Mouse (Mus musculus) stomach, postnatal 0 days (tissue): ENCODE measurements around the gene Cxadr. TPM values are rescaled to one million over a fixed set of nuclear protein-coding genes. Genes with fewer than 3 reads are reported as not detected.

Experiments used
- ATAC-seq: fragments of 200-750 bp; cut with Nextera tagmentation; 2 replicates; pipeline ENCODE4 v1.8.0; 2017; ENCODE audit not compliant: low FRiP score, low TSS enrichment
- DNase-seq: peaks from one replicate; pipeline ENCODE4 v3.0.0-alpha.2; 2016; ENCODE audit warnings: low spot score
- H3K27ac ChIP-seq: fragments of 300-500 bp; sonication (generic); replicated peaks from 2 replicates; pipeline ENCODE4 v1.5.1; 2014; ENCODE audit warnings: mild to moderate bottlenecking, control low read depth
- H3K27me3 ChIP-seq: fragments of 300-500 bp; sonication (generic); 2 replicates; pipeline ENCODE4 v1.6.1; 2014; ENCODE audit warnings: low read length; ENCODE audit not compliant: control insufficient read depth, insufficient read depth
- H3K36me3 ChIP-seq: fragments of 300-500 bp; sonication (generic); 2 replicates; pipeline ENCODE4 v1.6.1; 2014; ENCODE audit warnings: low read length, mixed read lengths; ENCODE audit not compliant: control insufficient read depth, insufficient read depth
- H3K4me1 ChIP-seq: fragments of 300-500 bp; sonication (generic); replicated peaks from 2 replicates; pipeline ENCODE4 v1.6.1; 2014; ENCODE audit warnings: antibody characterized with exemption; ENCODE audit not compliant: control insufficient read depth, insufficient read depth
- H3K4me2 ChIP-seq: fragments of 300-500 bp; sonication (generic); replicated peaks from 2 replicates; pipeline ENCODE4 v1.6.1; 2014; ENCODE audit warnings: low read depth, mild to moderate bottlenecking, control low read depth, moderate library complexity
- H3K4me3 ChIP-seq: fragments of 300-500 bp; sonication (generic); 2 replicates; pipeline ENCODE4 v1.5.1; 2014; ENCODE audit warnings: low read depth, low read length, control low read depth
- H3K9ac ChIP-seq: fragments of 300-500 bp; sonication (generic); 2 replicates; pipeline ENCODE4 v1.6.1; 2014; ENCODE audit warnings: mild to moderate bottlenecking, low read length, control low read depth, mixed read lengths
- H3K9me3 ChIP-seq: fragments of 300-500 bp; sonication (generic); 2 replicates; pipeline ENCODE4 v1.6.1; 2016; ENCODE audit warnings: low read length; ENCODE audit not compliant: control insufficient read depth
- CTCF ChIP-seq: IDR thresholded peaks from 2 replicates; pipeline ENCODE4 v1.5.1; 2016; ENCODE audit warnings: antibody characterized with exemption, low read depth, mild to moderate bottlenecking, moderate library complexity
- EP300 ChIP-seq: optimal IDR thresholded peaks from 2 replicates; pipeline ENCODE3; 2016; ENCODE audit warnings: antibody characterized with exemption
- WGBS: fragments of 180-500 bp; shearing (Covaris S2); extraction: QIAGEN DNeasy Blood & Tissue Kit; methylation state at CpG from one replicate; pipeline ENCODE4 v1.1.7; 2014; 5-methylcytosine and 5-hydroxymethylcytosine counted together
- polyA plus RNA-seq: library from polyadenylated mRNA; unstranded; fragments of >200 nt; fragmentation: Nextera tagmentation; extraction: Ambion mirVana; gene quantifications from 2 replicates; pipeline ENCODE4 v1.2.1, GENCODE M21; 2015

Cxadr gene
- 56.4 and 62.1 TPM in 2 replicates for polyA plus RNA-seq

DNA sequence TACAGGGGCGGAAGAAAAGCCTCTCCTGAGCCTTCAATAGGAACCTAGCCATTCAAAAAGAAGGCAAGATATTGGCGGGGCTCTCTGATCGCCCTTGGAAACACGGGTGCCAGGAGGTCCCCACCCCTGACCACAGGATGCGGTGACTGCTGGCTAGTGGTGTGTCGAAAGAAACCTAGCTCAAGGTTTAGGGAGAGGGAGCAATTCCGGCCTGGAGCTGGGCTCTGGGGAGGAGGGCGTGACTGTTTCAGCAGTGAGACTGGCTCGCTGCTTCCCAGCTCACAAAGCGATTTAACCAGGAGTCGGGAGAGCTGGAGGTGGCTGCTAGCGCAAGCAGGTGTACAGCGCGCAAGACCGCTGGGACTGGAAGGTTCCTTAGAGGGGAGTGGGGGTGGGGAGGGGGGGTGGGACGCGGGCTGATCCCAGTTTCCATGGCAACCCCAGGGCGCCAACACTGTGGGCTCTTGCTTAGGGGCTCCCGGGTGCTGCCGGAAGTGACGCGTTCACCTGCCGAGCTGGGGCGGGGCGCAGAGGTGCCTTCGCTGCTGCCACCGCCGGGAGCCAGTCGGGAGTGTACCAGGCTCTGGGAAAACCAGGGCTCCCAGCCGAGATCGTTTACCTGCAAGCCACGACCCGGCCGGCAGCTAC, at the start of gene Cxadr:
Gene Cxadr, plus strand, starts transcription at position 307 of the 648 bp plus-strand sequence.
- WGBS: under 1% methylated on average over 34 of the region's 34 CpGs
- DNase-seq (peak; percentile 94), ATAC-seq (peak; percentile 93)
- H3K4me1 ChIP-seq: no peaks in the 10 kb centered on the region
- H3K4me3 ChIP-seq: peak within 1 kb of the TSS; percentile 80
- no peaks in the 10 kb centered on the region for H3K9me3 ChIP-seq
- H3K36me3 ChIP-seq: no peaks in the 10 kb centered on the region
- H3K9ac ChIP-seq: peak within 1 kb of the TSS; percentile 86
- peak within 1 kb of the TSS; percentile 95 for H3K4me2 ChIP-seq
- peak within 1 kb of the TSS; percentile 95 for H3K27ac ChIP-seq
- no peaks in the 10 kb centered on the region for H3K27me3 ChIP-seq
- no peak for TF ChIP-seq EP300
- no peak for TF ChIP-seq CTCF

DNA sequence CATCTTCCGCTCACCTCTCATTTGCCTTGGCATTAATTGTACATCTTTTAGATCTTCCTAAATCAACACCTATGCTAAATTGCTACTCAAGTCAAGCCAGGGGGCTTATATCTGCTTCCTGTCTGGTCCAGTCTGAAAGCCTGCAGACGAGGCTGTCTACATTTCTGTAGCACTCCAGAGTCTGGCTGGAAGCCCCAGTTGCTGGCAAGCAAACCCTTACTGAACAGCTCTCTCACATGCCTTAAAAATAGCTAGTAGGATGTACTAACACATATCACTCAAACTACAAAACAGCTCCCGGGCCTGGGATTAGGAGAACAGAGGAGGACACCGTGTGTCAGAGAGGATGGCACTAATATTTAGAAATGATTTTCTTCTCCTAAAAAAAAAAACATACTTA, 42.3 kb upstream of the Cxadr start:
- Histone ChIP-seq H3K9me3 (no peaks in the 10 kb centered on the region), H3K9ac (no peak overlapping the region), H3K4me1 (no peaks in the 10 kb centered on the region), H3K27ac (no peak overlapping the region), H3K4me2 (no peak overlapping the region), H3K36me3 (no peaks in the 10 kb centered on the region), H3K4me3 (no peak overlapping the region), H3K27me3 (no peaks in the 10 kb centered on the region)
- 50% methylated on average over 4 of the region's 4 CpGs for WGBS
- DNase-seq (no peak), ATAC-seq (no peak)
- TF ChIP-seq EP300 (no peak), CTCF (no peak)

DNA sequence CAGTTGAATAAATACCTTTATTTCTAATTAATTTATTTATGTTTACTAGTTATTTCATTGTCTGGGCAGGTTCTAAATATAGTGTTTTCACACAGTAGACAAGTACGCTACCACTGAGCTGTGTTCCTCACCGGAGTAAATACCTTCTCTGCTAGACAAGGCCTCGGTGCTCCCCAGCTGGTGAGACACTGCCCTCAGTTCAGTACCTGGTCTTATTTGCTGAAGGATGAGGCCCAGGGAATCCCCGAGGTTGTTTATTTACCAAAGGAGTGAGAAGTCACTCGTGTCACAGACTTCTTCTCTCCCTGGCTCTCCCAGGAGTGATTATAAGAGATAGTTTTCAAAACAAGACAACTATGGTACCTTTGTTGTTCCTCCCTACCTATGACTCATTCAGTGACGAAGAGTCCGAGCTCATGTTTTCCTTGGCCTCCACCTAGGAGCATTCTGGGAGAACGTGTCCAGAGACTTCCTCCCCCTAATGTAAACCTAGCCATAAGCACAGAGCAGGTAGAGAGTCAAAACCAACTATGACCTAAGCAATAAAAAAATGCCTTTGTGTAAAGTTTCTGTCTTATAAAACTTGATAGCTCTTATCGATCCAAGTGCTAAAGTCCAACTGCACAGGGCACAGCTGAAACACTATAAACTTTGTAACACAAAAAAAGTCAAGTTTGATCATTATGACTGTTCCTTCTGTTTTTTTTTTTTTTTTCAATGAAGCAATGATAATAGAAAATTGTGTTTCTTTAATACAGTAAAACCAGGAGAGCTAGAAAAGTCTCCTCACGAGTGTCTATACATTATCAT, 41.0 kb upstream of the Cxadr start:
- Histone ChIP-seq H3K36me3 (no peaks in the 10 kb centered on the region), H3K4me3 (no peak overlapping the region), H3K4me2 (no peak overlapping the region), H3K4me1 (no peaks in the 10 kb centered on the region), H3K27me3 (no peaks in the 10 kb centered on the region), H3K27ac (peak overlapping the region; percentile 75), H3K9me3 (no peaks in the 10 kb centered on the region), H3K9ac (no peak overlapping the region)
- ATAC-seq (peak; percentile 93), DNase-seq (peak; percentile 51)
- 42% methylated on average over 10 of the region's 10 CpGs for WGBS
- no peak for TF ChIP-seq CTCF
- TF ChIP-seq EP300: no peak

DNA sequence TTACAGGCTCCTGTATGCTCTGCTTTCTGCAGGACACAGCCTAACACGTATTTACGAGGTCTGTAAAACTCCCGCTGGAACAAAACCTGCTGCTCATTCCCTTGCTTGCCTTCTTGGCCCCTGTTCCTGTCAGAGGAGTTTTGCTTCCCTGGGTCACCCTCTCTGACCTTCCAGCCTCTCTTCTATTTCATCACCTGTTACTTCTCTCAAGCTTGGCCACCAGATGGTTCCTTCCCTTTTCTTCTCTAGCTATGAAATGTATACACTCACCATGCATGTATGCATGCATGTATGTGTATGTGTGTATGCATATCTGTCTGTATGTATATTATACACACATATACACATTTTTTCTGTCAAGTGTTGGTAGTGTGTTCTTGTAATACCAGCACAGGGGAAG, 39.8 kb upstream of the Cxadr start:
- 70% methylated on average over 3 of the region's 3 CpGs for WGBS
- TF ChIP-seq EP300 (no peak), CTCF (no peak)
- no peak overlapping the region for H3K4me2 ChIP-seq
- H3K27me3 ChIP-seq: no peaks in the 10 kb centered on the region
- H3K9me3 ChIP-seq: no peaks in the 10 kb centered on the region
- H3K4me3 ChIP-seq: no peak overlapping the region
- H3K9ac ChIP-seq: no peak overlapping the region
- H3K36me3 ChIP-seq: no peaks in the 10 kb centered on the region
- no peak for DNase-seq
- peak overlapping the region; percentile 65 for H3K27ac ChIP-seq
- no peaks in the 10 kb centered on the region for H3K4me1 ChIP-seq
- ATAC-seq: no peak

DNA sequence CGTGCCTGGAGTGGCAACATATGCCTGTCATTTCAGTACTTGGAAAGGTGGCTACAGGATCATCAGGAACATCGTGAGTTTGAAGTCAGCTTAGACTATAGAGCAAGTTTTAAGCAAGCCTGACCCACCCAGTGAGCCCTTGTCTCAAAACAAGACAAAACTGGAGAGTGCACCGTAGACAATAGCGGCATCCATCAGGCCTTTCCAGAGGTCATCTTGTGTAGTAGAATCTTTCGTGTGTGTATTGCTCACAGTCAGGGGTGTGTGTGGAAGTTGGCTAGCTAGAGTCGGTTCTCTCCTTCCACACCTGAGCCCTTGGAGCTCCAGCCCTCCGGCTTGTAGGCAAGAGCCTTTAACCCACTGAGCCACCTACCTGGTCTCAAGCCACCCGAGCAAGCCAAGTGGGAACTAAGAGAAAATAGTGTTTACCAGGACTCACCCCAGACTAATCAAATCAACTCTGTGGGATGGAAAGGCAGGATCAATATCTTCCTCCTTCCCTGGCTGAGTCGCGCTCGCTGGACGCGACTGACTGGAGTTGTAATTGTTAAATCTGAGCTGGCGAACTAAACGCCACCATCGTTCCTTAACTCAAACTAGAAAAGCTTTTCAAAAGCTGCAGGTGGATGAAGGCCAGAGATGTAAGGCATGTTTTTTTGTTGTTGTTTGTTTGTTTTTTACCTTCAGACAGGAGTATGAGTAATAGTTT, 36.7 kb upstream of the Cxadr start:
- peak; percentile 49 for ATAC-seq

More for the DNA sequence above, 36.7 kb upstream of the Cxadr start:
- peak; percentile 58 for DNase-seq
- Histone ChIP-seq H3K9ac (peak overlapping the region; percentile 50), H3K27ac (peak overlapping the region; percentile 92), H3K27me3 (no peaks in the 10 kb centered on the region), H3K4me2 (peak overlapping the region; percentile 54), H3K36me3 (no peaks in the 10 kb centered on the region), H3K4me3 (peak overlapping the region; percentile 38), H3K9me3 (no peaks in the 10 kb centered on the region), H3K4me1 (no peaks in the 10 kb centered on the region)
- WGBS: 16% methylated on average over 16 of the region's 16 CpGs
- TF ChIP-seq EP300: no peak
- no peak for TF ChIP-seq CTCF
